Mouse (Mus musculus): ENCODE measurements around the gene Gm3625. TPM values are rescaled to one million over a fixed set of nuclear protein-coding genes. Genes with fewer than 3 reads are reported as not detected.

The Gm3625 gene
- polyA plus RNA-seq, 1 experiment, result not detected

- no peaks in the 10 kb centered on the region for H3K27me3 ChIP-seq (ENCODE audit: control insufficient read depth, insufficient read depth, low read length)
- no peak overlapping the region for H3K27ac ChIP-seq (ENCODE audit: insufficient read depth, low read depth, low read length)
- H3K36me3 ChIP-seq (ENCODE audit: control insufficient read depth, insufficient read depth, low read length), result no peaks in the 10 kb centered on the region
- no peak overlapping the region for H3K4me3 ChIP-seq (ENCODE audit: low read depth, low read length)
- WGBS, result 21% methylated on average over 3 of the region's 3 CpGs
- H3K4me1 ChIP-seq (ENCODE audit: control insufficient read depth, insufficient read depth, insufficient read length, low read length), result peaks cover 2% of the 10 kb centered on the region; the same call in 1 of the 2 replicates
- no peak for TF ChIP-seq CTCF (IDR thresholded peaks at IDR 0.05; ENCODE audit: extremely low read depth, insufficient read length, insufficient replicate concordance, low read depth, low read length)
- TF ChIP-seq POLR2A (IDR thresholded peaks at IDR 0.05; ENCODE audit: low read depth, low read length), result no peak
Measured at GRCm38 (mm10) chr12:4588603-4589002, 4.1 kb downstream of the Gm3625 start.

GRCm38 (mm10) chr12:4587846-4588245 lies 4.9 kb downstream of the Gm3625 start:
- 77% methylated on average over 2 of the region's 2 CpGs for WGBS
- no peaks in the 10 kb centered on the region for H3K36me3 ChIP-seq (ENCODE audit: control insufficient read depth, insufficient read depth, low read length)
- no peak for TF ChIP-seq CTCF (IDR thresholded peaks at IDR 0.05; ENCODE audit: extremely low read depth, insufficient read length, insufficient replicate concordance, low read depth, low read length)
- TF ChIP-seq POLR2A (IDR thresholded peaks at IDR 0.05; ENCODE audit: low read depth, low read length), result no peak
- H3K4me3 ChIP-seq (ENCODE audit: low read depth, low read length), result no peak overlapping the region
- H3K4me1 ChIP-seq (ENCODE audit: control insufficient read depth, insufficient read depth, insufficient read length, low read length), result peaks cover 2% of the 10 kb centered on the region; the same call in 1 of the 2 replicates
- H3K27me3 ChIP-seq (ENCODE audit: control insufficient read depth, insufficient read depth, low read length), result no peaks in the 10 kb centered on the region
- H3K27ac ChIP-seq (ENCODE audit: insufficient read depth, low read depth, low read length), result no peak overlapping the region

- TF ChIP-seq POLR2A (IDR thresholded peaks at IDR 0.05; ENCODE audit: low read depth, low read length) (no peak), CTCF (IDR thresholded peaks at IDR 0.05; ENCODE audit: extremely low read depth, insufficient read length, insufficient replicate concordance, low read depth, low read length) (no peak)
- Histone ChIP-seq H3K4me3 (ENCODE audit: low read depth, low read length) (no peak overlapping the region), H3K27me3 (ENCODE audit: control insufficient read depth, insufficient read depth, low read length) (no peaks in the 10 kb centered on the region), H3K27ac (ENCODE audit: insufficient read depth, low read depth, low read length) (no peak overlapping the region), H3K36me3 (ENCODE audit: control insufficient read depth, insufficient read depth, low read length) (no peaks in the 10 kb centered on the region), H3K4me1 (ENCODE audit: control insufficient read depth, insufficient read depth, insufficient read length, low read length) (no peaks in the 10 kb centered on the region)
Measured at GRCm38 (mm10) chr12:4582326-4582725, 10.4 kb downstream of the Gm3625 start.

GRCm38 (mm10) chr12:4574065-4574464 lies 18.7 kb downstream of the Gm3625 start:
- H3K36me3 ChIP-seq (ENCODE audit: control insufficient read depth, insufficient read depth, low read length), result no peaks in the 10 kb centered on the region
- peaks cover 2% of the 10 kb centered on the region; the same call in 1 of the 2 replicates for H3K4me1 ChIP-seq (ENCODE audit: control insufficient read depth, insufficient read depth, insufficient read length, low read length)
- TF ChIP-seq CTCF (IDR thresholded peaks at IDR 0.05; ENCODE audit: extremely low read depth, insufficient read length, insufficient replicate concordance, low read depth, low read length), result no peak
- no peak for TF ChIP-seq POLR2A (IDR thresholded peaks at IDR 0.05; ENCODE audit: low read depth, low read length)
- 65% methylated on average over 4 of the region's 4 CpGs for whole genome bisulfite sequencing
- H3K27me3 ChIP-seq (ENCODE audit: control insufficient read depth, insufficient read depth, low read length), result no peaks in the 10 kb centered on the region
- H3K27ac ChIP-seq (ENCODE audit: insufficient read depth, low read depth, low read length), result no peak overlapping the region
- H3K4me3 ChIP-seq (ENCODE audit: low read depth, low read length), result no peak overlapping the region

- TF ChIP-seq POLR2A (IDR thresholded peaks at IDR 0.05; ENCODE audit: low read depth, low read length) (no peak), CTCF (IDR thresholded peaks at IDR 0.05; ENCODE audit: extremely low read depth, insufficient read length, insufficient replicate concordance, low read depth, low read length) (peak; percentile 61; the same call in 1 of the 2 replicates)
- Histone ChIP-seq H3K4me3 (ENCODE audit: low read depth, low read length) (no peak overlapping the region), H3K27ac (ENCODE audit: insufficient read depth, low read depth, low read length) (no peak overlapping the region), H3K4me1 (ENCODE audit: control insufficient read depth, insufficient read depth, insufficient read length, low read length) (peaks cover 2% of the 10 kb centered on the region; the same call in 1 of the 2 replicates), H3K36me3 (ENCODE audit: control insufficient read depth, insufficient read depth, low read length) (no peaks in the 10 kb centered on the region), H3K27me3 (ENCODE audit: control insufficient read depth, insufficient read depth, low read length) (no peaks in the 10 kb centered on the region)
- 8% methylated on average over 5 of the region's 5 CpGs for WGBS
Measured at GRCm38 (mm10) chr12:4571864-4572263, 20.9 kb downstream of the Gm3625 start.

GRCm38 (mm10) chr12:4558475-4559279 lies 34.0 kb downstream of the Gm3625 start:
- H3K4me3 ChIP-seq (ENCODE audit: low read depth, low read length), result no peak overlapping the region
- no peaks in the 10 kb centered on the region for H3K27me3 ChIP-seq (ENCODE audit: control insufficient read depth, insufficient read depth, low read length)
- 74% methylated on average over 9 of the region's 9 CpGs for WGBS
- no peaks in the 10 kb centered on the region for H3K36me3 ChIP-seq (ENCODE audit: control insufficient read depth, insufficient read depth, low read length)
- no peaks in the 10 kb centered on the region for H3K4me1 ChIP-seq (ENCODE audit: control insufficient read depth, insufficient read depth, insufficient read length, low read length)
- no peak for TF ChIP-seq CTCF (IDR thresholded peaks at IDR 0.05; ENCODE audit: extremely low read depth, insufficient read length, insufficient replicate concordance, low read depth, low read length)
- no peak overlapping the region for H3K27ac ChIP-seq (ENCODE audit: insufficient read depth, low read depth, low read length)

GRCm38 (mm10) chr12:4558013-4558412 lies 34.7 kb downstream of the Gm3625 start:
- 96% methylated on average over 3 of the region's 3 CpGs for WGBS
- H3K27me3 ChIP-seq (ENCODE audit: control insufficient read depth, insufficient read depth, low read length), result no peaks in the 10 kb centered on the region
- no peaks in the 10 kb centered on the region for H3K4me1 ChIP-seq (ENCODE audit: control insufficient read depth, insufficient read depth, insufficient read length, low read length)
- H3K36me3 ChIP-seq (ENCODE audit: control insufficient read depth, insufficient read depth, low read length), result no peaks in the 10 kb centered on the region
- TF ChIP-seq POLR2A (IDR thresholded peaks at IDR 0.05; ENCODE audit: low read depth, low read length), result no peak
- no peak for TF ChIP-seq CTCF (IDR thresholded peaks at IDR 0.05; ENCODE audit: extremely low read depth, insufficient read length, insufficient replicate concordance, low read depth, low read length)
- no peak overlapping the region for H3K27ac ChIP-seq (ENCODE audit: insufficient read depth, low read depth, low read length)
- H3K4me3 ChIP-seq (ENCODE audit: low read depth, low read length), result no peak overlapping the region

Measured in small intestine, adult 2 months (tissue).